Mouse (Mus musculus): ENCODE results near the gene Fam83f. TPM values are rescaled to one million over a fixed set of nuclear protein-coding genes. Genes with fewer than 3 reads are reported as not detected.

The Fam83f gene
- polyA plus RNA-seq, 1 experiment from 2014 or later, result 5.1 TPM

GRCm38 (mm10) chr15:80660963-80661362 lies 10.7 kb upstream of the Fam83f start:
- no peak for DNase-seq (ENCODE audit: low spot score)

GRCm38 (mm10) chr15:80664444-80664843 lies 7.2 kb upstream of the Fam83f start:
- DNase-seq (ENCODE audit: low spot score), result no peak

- DNase-seq (ENCODE audit: low spot score), result no peak
These were observed 1.2 kb downstream of the Fam83f start for GRCm38 (mm10) chr15:80672810-80673209.

- DNase-seq (ENCODE audit: low spot score), result no peak
These were observed 1.9 kb downstream of the Fam83f start for GRCm38 (mm10) chr15:80673337-80674095.

- no peak for DNase-seq (ENCODE audit: low spot score)
These were observed 3.1 kb downstream of the Fam83f start for GRCm38 (mm10) chr15:80674700-80675099.

- DNase-seq (ENCODE audit: low spot score), result no peak
These were observed 8.0 kb downstream of the Fam83f start for GRCm38 (mm10) chr15:80679515-80680215.

GRCm38 (mm10) chr15:80680347-80681030 lies 8.8 kb downstream of the Fam83f start:
- DNase-seq (ENCODE audit: low spot score), result no peak

GRCm38 (mm10) chr15:80681466-80681881 lies 9.8 kb downstream of the Fam83f start:
- peak; percentile 65 for DNase-seq (ENCODE audit: low spot score)

- no peak for DNase-seq (ENCODE audit: low spot score)
These were observed 10.7 kb downstream of the Fam83f start for GRCm38 (mm10) chr15:80682343-80682742.

GRCm38 (mm10) chr15:80683151-80683550 lies 11.5 kb downstream of the Fam83f start:
- no peak for DNase-seq (ENCODE audit: low spot score)

- no peak for DNase-seq (ENCODE audit: low spot score)
These were observed 12.3 kb downstream of the Fam83f start for GRCm38 (mm10) chr15:80683990-80684389.

- DNase-seq (ENCODE audit: low spot score), result no peak
These were observed 13.3 kb downstream of the Fam83f start for GRCm38 (mm10) chr15:80684786-80685602.

- DNase-seq (ENCODE audit: low spot score), result no peak
These were observed 13.9 kb downstream of the Fam83f start for GRCm38 (mm10) chr15:80685603-80685895.

- no peak for DNase-seq (ENCODE audit: low spot score)
These were observed 16.9 kb downstream of the Fam83f start for GRCm38 (mm10) chr15:80688536-80688935.

- no peak for DNase-seq (ENCODE audit: low spot score)
These were observed 21.8 kb downstream of the Fam83f start for GRCm38 (mm10) chr15:80693492-80693891.

GRCm38 (mm10) chr15:80694125-80694910 lies 22.7 kb downstream of the Fam83f start:
- DNase-seq (ENCODE audit: low spot score), result peak; percentile 88

GRCm38 (mm10) chr15:80697564-80697963 lies 25.9 kb downstream of the Fam83f start:
- DNase-seq (ENCODE audit: low spot score), result peak; percentile 90

- DNase-seq (ENCODE audit: low spot score), result no peak
These were observed 30.0 kb downstream of the Fam83f start for GRCm38 (mm10) chr15:80701481-80702257.

- no peak for DNase-seq (ENCODE audit: low spot score)
These were observed 31.3 kb downstream of the Fam83f start for GRCm38 (mm10) chr15:80702910-80703309.

GRCm38 (mm10) chr15:80703495-80703894 lies 31.8 kb downstream of the Fam83f start:
- peak; percentile 62 for DNase-seq (ENCODE audit: low spot score)

All from thymus, postnatal 0 days (tissue).